Mouse (Mus musculus): ENCODE measurements around the gene Mapk11. TPM values are rescaled to one million over a fixed set of nuclear protein-coding genes. Genes with fewer than 3 reads are reported as not detected.

The Mapk11 gene
- polyA plus RNA-seq, 2 experiments: 0.83 to 0.84 TPM

- Histone ChIP-seq H3K27me3 (ENCODE audit: control insufficient read depth, insufficient read depth, low read length) (peaks cover 21% of the 10 kb centered on the region), H3K4me1 (replicated peaks; ENCODE audit: control insufficient read depth in 2 of 2, insufficient read depth in 2 of 2, low read length in 1 of 2) (peaks cover 7 to 27% of the 10 kb centered on the region in 2 experiments), H3K9ac (replicated peaks) (no peak overlapping the region), H3K4me2 (ENCODE audit: low read depth) (peak overlapping the region; percentile 5; the same call in 1 of the 2 replicates), H3K36me3 (replicated peaks; ENCODE audit: control insufficient read depth, insufficient read depth, low read depth) (no peaks in the 10 kb centered on the region), H3K9me3 (ENCODE audit: control insufficient read depth, low read length) (no peaks in the 10 kb centered on the region), H3K27ac (no peak overlapping the region), H3K4me3 (ENCODE audit: insufficient read depth in 1 of 2, low read depth in 2 of 2, low read length in 2 of 2) (no peak overlapping the region)
- WGBS (ENCODE audit: insufficient replicate concordance): 36% methylated on average over 10 of the region's 10 CpGs
- DNase-seq (ENCODE audit: low read depth in 3 of 3, low spot score in 3 of 3): no peak
- TF ChIP-seq EP300 (IDR thresholded peaks at IDR 0.05; ENCODE audit: low read depth) (no peak), CTCF (IDR thresholded peaks at IDR 0.05; ENCODE audit: low read depth) (peak; percentile 28; the same call in 1 of the 2 replicates)
- ATAC-seq (ENCODE audit: insufficient read depth): no peak
Observed at GRCm38 (mm10) chr15:89181561-89182270, 32.3 kb upstream of the Mapk11 start.

DNA sequence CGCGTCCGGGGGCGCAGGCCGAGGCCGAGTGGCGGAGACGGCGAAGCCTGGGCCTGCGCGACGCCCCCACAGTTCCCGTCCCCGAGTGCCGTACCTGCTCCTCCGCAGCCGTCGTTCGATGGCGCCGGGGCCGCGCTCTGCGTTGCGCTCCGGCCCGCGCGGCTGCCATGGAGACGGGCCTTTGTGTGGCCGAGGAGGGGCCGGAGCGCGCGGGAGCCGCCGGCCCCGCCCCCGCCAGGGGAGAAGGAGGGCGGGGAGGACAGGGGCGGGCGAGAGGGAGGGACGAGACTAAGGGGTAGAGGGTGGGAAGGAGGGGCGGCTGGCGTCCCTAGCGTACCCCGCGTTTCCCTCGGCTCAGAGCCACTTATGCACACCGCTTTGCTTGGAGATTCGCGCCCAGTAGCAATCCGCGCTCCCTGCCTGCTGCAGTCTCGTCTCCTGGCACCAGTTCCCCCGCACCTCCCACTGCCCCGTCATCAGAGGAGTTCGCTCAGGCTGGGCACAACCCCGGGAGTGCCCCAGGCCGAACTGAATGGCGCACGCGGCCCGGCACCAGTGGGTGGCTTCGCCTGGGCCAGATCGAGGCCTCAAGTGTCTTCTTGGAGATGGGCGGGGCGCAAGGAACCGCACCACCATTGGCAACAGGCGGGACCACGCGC, 31.3 kb upstream of the Mapk11 start, which contains the start of gene Plxnb2:
TSS of gene Plxnb2 (minus strand) at position 218 of the 659 bp plus-strand sequence.
- peak; percentile 59; the same call in 1 of the 2 replicates for ATAC-seq (ENCODE audit: insufficient read depth)
- TF ChIP-seq CTCF (IDR thresholded peaks at IDR 0.05; ENCODE audit: low read depth) (no peak), EP300 (IDR thresholded peaks at IDR 0.05; ENCODE audit: low read depth) (no peak)

DNA sequence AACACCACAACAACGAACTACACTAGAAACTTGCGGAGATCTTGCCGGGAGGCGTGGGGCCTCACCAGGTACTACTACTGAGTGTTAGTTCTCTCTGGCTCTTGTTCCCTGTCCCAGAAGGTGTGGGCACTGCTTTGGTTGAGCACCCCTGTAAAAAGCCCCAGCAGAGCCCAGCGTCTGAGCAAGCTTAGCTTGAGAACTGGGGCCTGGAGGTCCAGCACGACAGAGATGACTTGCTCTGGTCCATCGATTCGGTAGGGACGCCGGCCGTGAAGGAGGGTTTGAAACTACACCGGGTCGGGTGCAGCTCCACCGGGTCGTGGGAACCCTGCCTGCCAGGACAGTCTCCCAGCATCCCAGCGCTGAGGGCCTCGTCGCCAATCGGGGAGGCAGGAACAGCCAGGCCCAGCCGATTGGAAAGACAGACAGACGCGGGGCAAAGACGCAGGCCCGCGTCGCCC, 30.7 kb upstream of the Mapk11 start:
- DNase-seq (ENCODE audit: low read depth in 3 of 3, low spot score in 3 of 3) (no peak), ATAC-seq (ENCODE audit: insufficient read depth) (no peak)
- 5% methylated on average over 26 of the region's 26 CpGs for WGBS (ENCODE audit: insufficient replicate concordance)
- H3K4me3 ChIP-seq (ENCODE audit: insufficient read depth in 1 of 2, low read depth in 2 of 2, low read length in 2 of 2): peak overlapping the region; percentile 51 to 55
- no peaks in the 10 kb centered on the region for H3K9me3 ChIP-seq (ENCODE audit: control insufficient read depth, low read length)
- peaks cover 21% of the 10 kb centered on the region for H3K27me3 ChIP-seq (ENCODE audit: control insufficient read depth, insufficient read depth, low read length)
- H3K4me2 ChIP-seq (ENCODE audit: low read depth): peak overlapping the region; percentile 44
- TF ChIP-seq EP300 (IDR thresholded peaks at IDR 0.05; ENCODE audit: low read depth): no peak
- H3K9ac ChIP-seq (replicated peaks): no peak overlapping the region
- peaks cover 7 to 34% of the 10 kb centered on the region in 2 experiments for H3K4me1 ChIP-seq (replicated peaks; ENCODE audit: control insufficient read depth in 2 of 2, insufficient read depth in 2 of 2, low read length in 1 of 2)
- no peak overlapping the region for H3K27ac ChIP-seq
- H3K36me3 ChIP-seq (replicated peaks; ENCODE audit: control insufficient read depth, insufficient read depth, low read depth): no peaks in the 10 kb centered on the region

More for the DNA sequence above, 31.3 kb upstream of the Mapk11 start, which contains the start of gene Plxnb2:
- Histone ChIP-seq H3K27me3 (ENCODE audit: control insufficient read depth, insufficient read depth, low read length) (peaks cover 21% of the 10 kb centered on the region), H3K4me3 (ENCODE audit: insufficient read depth in 1 of 2, low read depth in 2 of 2, low read length in 2 of 2) (peak within 1 kb of the TSS; percentile 51 to 55), H3K4me2 (ENCODE audit: low read depth) (peak within 1 kb of the TSS; percentile 44), H3K4me1 (replicated peaks; ENCODE audit: control insufficient read depth in 2 of 2, insufficient read depth in 2 of 2, low read length in 1 of 2) (peaks cover 7 to 32% of the 10 kb centered on the region in 2 experiments), H3K27ac (no peak within 1 kb of the TSS), H3K9me3 (ENCODE audit: control insufficient read depth, low read length) (no peaks in the 10 kb centered on the region), H3K36me3 (replicated peaks; ENCODE audit: control insufficient read depth, insufficient read depth, low read depth) (no peaks in the 10 kb centered on the region), H3K9ac (replicated peaks) (no peak within 1 kb of the TSS; the same call in 1 of the 2 replicates)
- no peak for DNase-seq (ENCODE audit: low read depth in 3 of 3, low spot score in 3 of 3)
- WGBS (ENCODE audit: insufficient replicate concordance): under 1% methylated on average over 68 of the region's 72 CpGs

- Histone ChIP-seq H3K27me3 (ENCODE audit: control insufficient read depth, insufficient read depth, low read length) (peaks cover 21% of the 10 kb centered on the region), H3K36me3 (replicated peaks; ENCODE audit: control insufficient read depth, insufficient read depth, low read depth) (no peaks in the 10 kb centered on the region), H3K27ac (no peak overlapping the region), H3K4me3 (ENCODE audit: insufficient read depth in 1 of 2, low read depth in 2 of 2, low read length in 2 of 2) (peak overlapping the region; percentile 51 to 55), H3K4me1 (replicated peaks; ENCODE audit: control insufficient read depth in 2 of 2, insufficient read depth in 2 of 2, low read length in 1 of 2) (peaks cover 7 to 36% of the 10 kb centered on the region in 2 experiments), H3K4me2 (ENCODE audit: low read depth) (peak overlapping the region; percentile 44), H3K9ac (replicated peaks) (no peak overlapping the region; the same call in 1 of the 2 replicates), H3K9me3 (ENCODE audit: control insufficient read depth, low read length) (no peaks in the 10 kb centered on the region)
- no peak for ATAC-seq (ENCODE audit: insufficient read depth)
- TF ChIP-seq CTCF (IDR thresholded peaks at IDR 0.05; ENCODE audit: low read depth) (no peak), EP300 (IDR thresholded peaks at IDR 0.05; ENCODE audit: low read depth) (no peak)
- 23% methylated on average over 6 of the region's 6 CpGs for WGBS (ENCODE audit: insufficient replicate concordance)
- no peak for DNase-seq (ENCODE audit: low read depth in 3 of 3, low spot score in 3 of 3)
Observed at GRCm38 (mm10) chr15:89179630-89179964, 30.2 kb upstream of the Mapk11 start.
